ENCODE assay signal across 22 mouse cellular contexts in genomic region chr11:116351294-116351693, GRCm38 (mm10). TPM values are rescaled to one million over a fixed set of nuclear protein-coding genes. Genes with fewer than 3 reads are reported as not detected.
A peak's percentile ranks its signal among the peaks of the same experiment; 100 is the strongest.
DNase-seq lines count a peak whose midpoint lies in the region; ATAC-seq and TF ChIP-seq lines count a peak whose summit lies in the region.
"Had no signal": no experiment of that assay in that cellular context is flagged by ENCODE, and none has a peak within 500 bp of the region (broad histone marks: within the 10 kb centered on the region; RNA-seq: fewer than 3 reads in every experiment).

No protein-coding gene starts in this region.

- no peak for DNase-seq in kidney, postnatal 0 days (ENCODE audit: low spot score)
- DNase-seq in kidney, adult 11 months: no peak
- DNase-seq in ZHBTc4 (ENCODE audit: low read depth, low spot score): peak; percentile 39
- DNase-seq in cerebellum, adult 8-10 months: no peak
- DNase-seq in frontal cortex, postnatal 25 days (ENCODE audit: low spot score in 2 of 2): no peak
- DNase-seq: adrenal gland, postnatal 25 days; cerebellum, adult 9-11 months; gastrocnemius, postnatal 36 days; heart, adult 2 months; liver; lung, postnatal 4 days; right cerebral cortex, adult 18-20 months; right cerebral cortex, postnatal 4 days had no signal

- H3K4me1 ChIP-seq in kidney, postnatal 0 days (replicated peaks; ENCODE audit: insufficient read depth, low read length): no peaks in the 10 kb centered on the region
- no peaks in the 10 kb centered on the region for H3K4me1 ChIP-seq in ES-Bruce4 (ENCODE audit: control insufficient read depth, insufficient read depth, low read length)
- 0 out of 2 replicates have a peak, but pooled peaks cover 5% of the 10 kb centered on the region for H3K4me1 ChIP-seq in heart, embryonic 11.5 days (ENCODE audit: control insufficient read depth, insufficient read depth, low read length)
- H3K4me1 ChIP-seq: hindbrain, embryonic 12.5 days; lung, embryonic 15.5 days; midbrain, embryonic 15.5 days had no signal

- 86% methylated on average over 5 of the region's 5 CpGs for WGBS in kidney, postnatal 0 days
- 83% methylated on average over 5 of the region's 5 CpGs for WGBS in heart, embryonic 11.5 days (ENCODE audit: insufficient replicate concordance)

- TF ChIP-seq CTCF in kidney, postnatal 0 days (IDR thresholded peaks at IDR 0.05; ENCODE audit: low read depth): peak; percentile 9; the same call in 1 of the 2 replicates
- peak; percentile 14 for TF ChIP-seq CTCF in ES-Bruce4 (IDR thresholded peaks at IDR 0.05; ENCODE audit: low read depth, low read length)

- ATAC-seq in kidney, postnatal 0 days (replicated peaks; ENCODE audit: low FRiP score, low read depth): no peak
- no peak for ATAC-seq in heart, embryonic 11.5 days (replicated peaks; ENCODE audit: insufficient number of reproducible peaks, low FRiP score, low TSS enrichment)
- ATAC-seq: forebrain, embryonic 16.5 days; midbrain, embryonic 15.5 days had no signal

- H3K27me3 ChIP-seq in kidney, postnatal 0 days (ENCODE audit: insufficient read depth, low read length): no peaks in the 10 kb centered on the region
- no peaks in the 10 kb centered on the region for H3K27me3 ChIP-seq in ES-Bruce4 (ENCODE audit: control insufficient read depth, insufficient read depth, low read length, poor library complexity, severe bottlenecking)
- no peaks in the 10 kb centered on the region for H3K27me3 ChIP-seq in heart, embryonic 11.5 days (ENCODE audit: control insufficient read depth, insufficient read depth, low read length)
- H3K27me3 ChIP-seq: hindbrain, embryonic 12.5 days; liver, embryonic 15.5 days; lung, embryonic 15.5 days; midbrain, embryonic 15.5 days had no signal

- TF ChIP-seq POLR2A in ES-Bruce4 (IDR thresholded peaks at IDR 0.05; ENCODE audit: insufficient read depth, low read length): no peak

- H3K9ac ChIP-seq in kidney, postnatal 0 days (ENCODE audit: low read depth, low read length): no peak overlapping the region
- H3K9ac ChIP-seq in ES-Bruce4 (ENCODE audit: low read depth, poor library complexity, severe bottlenecking): no peak overlapping the region
- H3K9ac ChIP-seq in heart, embryonic 11.5 days (ENCODE audit: low read depth, low read length): no peak overlapping the region
- H3K9ac ChIP-seq: hindbrain, embryonic 12.5 days; liver, embryonic 15.5 days; lung, embryonic 15.5 days; midbrain, embryonic 15.5 days had no signal

- H3K9me3 ChIP-seq in kidney, postnatal 0 days (replicated peaks; ENCODE audit: low read length): no peaks in the 10 kb centered on the region
- no peaks in the 10 kb centered on the region for H3K9me3 ChIP-seq in ES-Bruce4 (replicated peaks; ENCODE audit: control insufficient read depth, insufficient read depth, low read length, poor library complexity, severe bottlenecking)
- no peaks in the 10 kb centered on the region for H3K9me3 ChIP-seq in heart, embryonic 11.5 days (replicated peaks; ENCODE audit: control insufficient read depth, low read length)
- H3K9me3 ChIP-seq: hindbrain, embryonic 12.5 days; limb, embryonic 10.5 days; liver, embryonic 15.5 days; lung, embryonic 15.5 days; midbrain, embryonic 15.5 days had no signal

- TF ChIP-seq EP300 in ES-Bruce4 (IDR thresholded peaks at IDR 0.05; ENCODE audit: insufficient read depth, low read depth, low read length): no peak

- no peak overlapping the region for H3K27ac ChIP-seq in kidney, postnatal 0 days
- H3K27ac ChIP-seq in ES-Bruce4 (ENCODE audit: insufficient read depth, low read length): no peak overlapping the region
- H3K27ac ChIP-seq in heart, embryonic 11.5 days (ENCODE audit: low read depth, low read length): no peak overlapping the region
- H3K27ac ChIP-seq: embryonic facial prominence, embryonic 10.5 days; heart, adult 2 months; hindbrain, embryonic 12.5 days; limb, embryonic 10.5 days; liver, embryonic 15.5 days; lung, embryonic 15.5 days; midbrain, embryonic 15.5 days had no signal

- H3K4me3 ChIP-seq in kidney, postnatal 0 days (replicated peaks; ENCODE audit: low read depth, low read length): no peak overlapping the region
- H3K4me3 ChIP-seq in ES-Bruce4 (ENCODE audit: low read depth, low read length): no peak overlapping the region
- H3K4me3 ChIP-seq in heart, embryonic 11.5 days (ENCODE audit: low read depth, low read length): no peak overlapping the region
- H3K4me3 ChIP-seq: embryonic facial prominence, embryonic 10.5 days; heart, adult 2 months; hindbrain, embryonic 12.5 days; limb, embryonic 10.5 days; liver, embryonic 15.5 days; lung, embryonic 15.5 days; midbrain, embryonic 15.5 days had no signal

- H3K36me3 ChIP-seq in kidney, postnatal 0 days (ENCODE audit: insufficient read depth, low read length): peaks cover 23% of the 10 kb centered on the region; the same call in 1 of the 2 replicates
- no peaks in the 10 kb centered on the region for H3K36me3 ChIP-seq in ES-Bruce4 (ENCODE audit: control insufficient read depth, insufficient read depth, low read length, poor library complexity, severe bottlenecking)
- H3K36me3 ChIP-seq in heart, embryonic 11.5 days (ENCODE audit: control insufficient read depth, insufficient read depth, low read length): peaks cover 9% of the 10 kb centered on the region
- H3K36me3 ChIP-seq: liver, embryonic 15.5 days had no signal

- no peak overlapping the region for H3K4me2 ChIP-seq in kidney, postnatal 0 days (ENCODE audit: low read length)
- no peak overlapping the region for H3K4me2 ChIP-seq in heart, embryonic 11.5 days
- H3K4me2 ChIP-seq: hindbrain, embryonic 12.5 days; liver, embryonic 15.5 days; lung, embryonic 15.5 days; midbrain, embryonic 15.5 days had no signal

RNA-seq across cellular contexts. Expression of gene Foxj1, which starts 16.1 kb away (rescaled TPM):
- 2.5 TPM in 2 replicates for polyA plus RNA-seq in kidney, postnatal 0 days (2015; fragmentation: Nextera tagmentation; extraction: Ambion mirVana)
- polyA plus RNA-seq in ES-Bruce4 (2011; ENCODE audit: insufficient read depth, insufficient read length, low read depth, missing spikeins): 11.7 and 12.3 TPM in 2 replicates
- 0.07 TPM in 1 of 2 replicates, not detected in the other for polyA plus RNA-seq in heart, embryonic 11.5 days (2014; fragmentation: Nextera tagmentation; extraction: Ambion mirVana)

RNA-seq across cellular contexts. Expression of gene Exoc7, which starts 44.3 kb away (rescaled TPM):
- 56.5 and 59.1 TPM in 2 replicates for polyA plus RNA-seq in kidney, postnatal 0 days (2015; fragmentation: Nextera tagmentation; extraction: Ambion mirVana)
- polyA plus RNA-seq in ES-Bruce4 (2011; ENCODE audit: insufficient read depth, insufficient read length, low read depth, missing spikeins): 93.3 and 95.2 TPM in 2 replicates
- polyA plus RNA-seq in heart, embryonic 11.5 days (2014; fragmentation: Nextera tagmentation; extraction: Ambion mirVana): 42.5 and 46.6 TPM in 2 replicates
